Mouse (Mus musculus) erythroblast, embryonic 14.5 days (primary cell): Measurements from ENCODE around the gene Rab11fip3. TPM values are rescaled to one million over a fixed set of nuclear protein-coding genes. Genes with fewer than 3 reads are reported as not detected.

Experiments used
- H3K27me3 ChIP-seq: 2 replicates; pipeline ENCODE4 v1.6.1; 2012; ENCODE audit warnings: inconsistent platforms; ENCODE audit not compliant: control insufficient read depth
- H3K36me3 ChIP-seq: 2 replicates; pipeline ENCODE4 v1.6.1; 2012; ENCODE audit warnings: mild to moderate bottlenecking, inconsistent platforms; ENCODE audit not compliant: control insufficient read depth
- H3K4me1 ChIP-seq: 2 replicates; pipeline ENCODE4 v1.6.1; 2012; ENCODE audit warnings: inconsistent platforms; ENCODE audit not compliant: control insufficient read depth
- H3K4me3 ChIP-seq: replicated peaks from 2 replicates; pipeline ENCODE3; 2012; ENCODE audit warnings: moderate library complexity, mild to moderate bottlenecking, inconsistent platforms
- H3K9me3 ChIP-seq: 2 replicates; pipeline ENCODE4 v1.6.1; 2012; ENCODE audit warnings: low read length, inconsistent platforms, mixed read lengths; ENCODE audit not compliant: control insufficient read depth
- GATA1 ChIP-seq: IDR thresholded peaks from 2 replicates; pipeline ENCODE4 v1.6.1; 2012; ENCODE audit warnings: low read length, inconsistent platforms, mixed read lengths
- TAL1 ChIP-seq: IDR thresholded peaks from 3 replicates; pipeline ENCODE4 v1.6.1; 2012; ENCODE audit warnings: low read length, inconsistent platforms, mixed read lengths
- polyA plus RNA-seq: library from polyadenylated mRNA; stranded (reverse); fragments of >175 nt; gene quantifications from 2 replicates; pipeline ENCODE4 v1.2.3, GENCODE M21; 2012

Rab11fip3 gene
- polyA plus RNA-seq, 1 experiment = 0.36 TPM

DNA sequence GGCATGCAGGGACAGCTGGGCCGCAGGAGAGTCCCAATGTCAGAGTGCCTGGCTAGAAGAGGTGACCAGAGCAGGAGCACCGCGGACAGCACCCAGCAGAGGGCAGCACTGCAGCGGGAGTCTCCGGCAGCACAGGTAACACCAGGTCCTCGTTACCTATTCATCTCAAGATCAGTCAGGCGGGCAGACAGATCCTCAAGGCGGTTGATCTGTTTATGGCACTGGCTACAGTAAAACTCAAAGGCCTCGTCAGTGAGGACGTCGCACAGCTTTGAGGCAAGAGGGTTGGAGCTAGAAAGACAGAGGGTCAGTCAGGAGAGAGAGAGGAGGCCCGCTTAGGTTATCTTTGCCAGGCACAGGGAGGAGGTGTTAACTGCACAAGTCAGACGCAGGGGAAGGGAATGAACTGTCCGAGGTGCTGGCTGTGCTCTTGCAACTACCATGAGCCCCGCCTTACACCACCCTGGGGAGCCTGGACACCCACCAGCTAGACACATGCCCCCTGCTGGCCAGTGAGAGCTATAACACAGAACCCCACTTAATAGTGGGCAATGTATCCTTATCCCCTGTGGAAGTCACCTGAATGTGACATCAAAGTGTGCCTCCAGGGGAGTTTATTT, 57.4 kb downstream of the Rab11fip3 start:
- H3K36me3 ChIP-seq = no peaks in the 10 kb centered on the region; the same call in 1 of the 2 replicates
- H3K4me1 ChIP-seq = peaks cover 41% of the 10 kb centered on the region
- TF ChIP-seq GATA1 (no peak), TAL1 (peak; percentile 58)
- peak overlapping the region; percentile 62 for H3K4me3 ChIP-seq
- no peaks in the 10 kb centered on the region for H3K9me3 ChIP-seq
- peaks cover 16% of the 10 kb centered on the region for H3K27me3 ChIP-seq

DNA sequence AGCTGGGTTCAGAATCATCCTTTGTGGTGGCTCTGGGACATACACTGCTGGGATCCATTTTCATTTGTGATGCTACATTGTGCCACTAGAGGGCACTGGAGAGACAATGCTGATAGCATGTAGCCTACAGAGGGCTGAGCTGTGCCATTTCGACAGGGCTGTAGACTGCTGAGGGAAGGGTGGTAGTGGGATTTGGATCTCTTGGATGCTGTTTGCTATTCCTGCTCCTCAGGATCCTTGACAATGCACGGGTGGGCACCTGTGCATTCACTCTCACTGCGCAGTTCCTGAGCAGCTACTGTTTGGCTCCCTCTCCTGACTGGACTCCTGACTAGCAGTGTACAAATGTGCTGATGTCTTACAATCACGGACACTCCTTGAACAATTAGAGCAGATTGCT, 59.8 kb downstream of the Rab11fip3 start:
- Histone ChIP-seq H3K4me1 (peaks cover 62% of the 10 kb centered on the region), H3K27me3 (peaks cover 35% of the 10 kb centered on the region), H3K4me3 (no peak overlapping the region), H3K36me3 (no peaks in the 10 kb centered on the region; the same call in 1 of the 2 replicates), H3K9me3 (no peaks in the 10 kb centered on the region)
- TF ChIP-seq TAL1 (no peak), GATA1 (no peak; the same call in 1 of the 2 replicates)

DNA sequence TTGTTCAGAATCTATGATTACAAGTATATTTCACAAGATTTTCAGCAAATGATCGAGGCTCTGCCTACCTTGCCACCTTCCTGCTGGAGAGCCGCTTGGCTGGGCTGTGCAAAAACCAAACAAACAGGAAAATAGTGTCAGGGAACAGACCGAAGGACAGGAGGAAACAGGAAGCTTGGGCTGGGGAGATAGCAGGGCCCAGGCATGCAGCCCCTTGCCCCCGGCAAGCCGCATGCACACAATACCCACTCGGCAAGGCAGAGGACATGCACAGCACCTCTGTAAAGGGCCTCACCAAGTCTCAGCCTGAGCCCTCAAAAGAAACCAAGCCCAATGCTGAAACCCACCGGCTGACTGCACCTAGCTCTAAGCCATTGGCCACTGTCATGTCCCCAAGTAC, 60.6 kb downstream of the Rab11fip3 start:
- Histone ChIP-seq H3K36me3 (no peaks in the 10 kb centered on the region; the same call in 1 of the 2 replicates), H3K4me3 (no peak overlapping the region), H3K4me1 (peaks cover 68% of the 10 kb centered on the region), H3K9me3 (no peaks in the 10 kb centered on the region), H3K27me3 (peaks cover 35% of the 10 kb centered on the region)
- TF ChIP-seq TAL1 (no peak), GATA1 (no peak)

DNA sequence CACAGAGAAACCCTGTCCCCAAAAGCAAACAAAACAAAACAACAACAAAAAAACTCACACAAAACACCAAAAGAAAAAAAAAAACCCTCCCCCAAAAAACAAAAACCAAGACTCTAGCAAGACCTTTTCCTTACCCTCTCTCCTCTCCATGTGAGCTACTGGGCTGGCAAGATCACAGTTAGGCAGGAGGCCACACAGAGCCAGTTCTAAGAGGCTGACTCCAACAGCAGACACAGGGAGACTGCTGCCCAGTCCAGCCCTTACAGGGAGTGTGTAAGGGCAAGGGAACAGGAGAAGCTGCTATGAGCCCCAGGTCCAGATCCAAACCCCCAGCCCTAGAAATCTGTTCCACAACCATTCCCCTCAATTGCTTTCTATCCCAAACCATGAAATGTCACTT, 61.0 kb downstream of the Rab11fip3 start:
- H3K9me3 ChIP-seq = no peaks in the 10 kb centered on the region
- no peak overlapping the region for H3K4me3 ChIP-seq
- peaks cover 35% of the 10 kb centered on the region for H3K27me3 ChIP-seq
- H3K36me3 ChIP-seq = no peaks in the 10 kb centered on the region
- peaks cover 71% of the 10 kb centered on the region for H3K4me1 ChIP-seq
- TF ChIP-seq GATA1 (no peak), TAL1 (no peak)

DNA sequence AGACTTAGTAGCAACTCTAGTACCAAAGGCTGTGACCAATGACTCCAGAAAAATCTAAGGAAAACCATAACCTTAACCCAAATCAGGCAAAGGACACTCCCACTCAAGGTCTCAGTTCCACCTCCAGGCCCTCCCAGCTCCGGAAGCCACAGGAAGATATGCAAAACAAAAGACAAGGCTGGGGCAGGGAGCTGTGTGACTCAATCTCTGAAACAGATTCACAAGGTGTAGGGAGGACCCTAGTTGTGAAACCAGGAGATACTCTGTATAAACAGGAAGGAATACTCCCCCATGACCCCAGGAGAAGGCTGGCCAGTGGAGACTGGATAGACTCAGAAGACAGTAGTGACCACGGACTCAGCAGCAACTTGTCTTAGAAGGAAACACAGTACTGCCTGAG, 61.7 kb downstream of the Rab11fip3 start:
- TF ChIP-seq TAL1 (no peak), GATA1 (no peak)
- H3K4me1 ChIP-seq = peaks cover 73% of the 10 kb centered on the region
- no peak overlapping the region for H3K4me3 ChIP-seq
- no peaks in the 10 kb centered on the region for H3K36me3 ChIP-seq
- H3K9me3 ChIP-seq = no peaks in the 10 kb centered on the region
- peaks cover 35% of the 10 kb centered on the region for H3K27me3 ChIP-seq

DNA sequence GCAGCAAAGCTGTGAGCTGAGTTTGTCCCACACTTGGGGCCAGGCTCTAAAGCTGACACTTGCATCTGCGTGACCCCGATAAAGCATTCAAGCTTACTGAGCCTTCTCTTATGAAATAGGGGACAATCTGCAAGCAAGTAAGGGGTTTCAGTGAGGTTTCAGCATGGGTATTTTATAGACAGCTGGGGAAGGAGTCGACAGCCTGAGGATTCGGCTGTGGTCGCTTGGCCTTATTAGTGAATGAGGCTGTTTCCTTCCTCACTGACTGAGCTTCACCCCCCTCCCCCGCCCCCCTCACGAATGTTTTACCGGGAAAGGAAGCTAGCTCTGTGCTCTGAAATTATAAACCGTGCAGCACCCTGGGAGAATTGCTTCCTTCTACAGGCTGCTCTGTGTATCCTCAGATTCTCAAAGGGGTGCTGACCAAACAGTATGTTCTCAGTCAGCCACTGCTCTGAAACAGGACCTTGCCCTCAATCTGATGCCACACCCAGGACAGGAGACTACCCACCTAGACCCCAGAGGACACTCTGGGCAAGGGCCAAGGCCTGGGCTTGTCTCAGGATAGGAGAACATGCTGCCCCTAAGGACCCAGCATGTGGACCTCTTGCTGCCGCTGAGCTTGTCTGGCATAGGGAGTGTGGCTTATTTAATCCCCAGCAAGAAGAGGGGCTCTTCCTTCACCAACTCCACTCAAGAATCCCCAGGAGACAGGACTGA, 63.5 kb downstream of the Rab11fip3 start:
- TF ChIP-seq GATA1 (no peak), TAL1 (no peak)
- H3K27me3 ChIP-seq = peaks cover 35% of the 10 kb centered on the region
- H3K4me1 ChIP-seq = peaks cover 57% of the 10 kb centered on the region
- no peaks in the 10 kb centered on the region for H3K9me3 ChIP-seq
- H3K4me3 ChIP-seq = no peak overlapping the region
- no peaks in the 10 kb centered on the region for H3K36me3 ChIP-seq

DNA sequence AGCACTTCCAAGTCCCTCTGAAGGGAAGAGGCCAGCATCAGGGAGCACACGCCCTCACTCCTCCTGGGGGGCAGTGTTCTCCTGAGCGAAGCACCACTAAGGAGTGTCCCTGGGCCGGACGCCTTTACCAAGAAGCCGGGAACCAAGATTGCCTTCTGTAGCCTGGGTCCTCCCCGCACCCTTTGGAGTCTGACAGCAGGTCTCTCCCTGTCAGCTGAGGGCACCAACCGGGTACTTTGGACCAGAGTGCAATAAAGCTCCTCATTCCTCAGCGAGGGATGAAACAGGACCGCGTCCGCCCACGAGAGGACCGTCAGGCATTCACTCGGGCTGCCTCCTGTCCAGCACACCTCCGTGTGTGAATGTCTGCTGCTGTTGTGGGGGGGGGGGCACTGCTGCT, 64.6 kb downstream of the Rab11fip3 start:
- H3K4me1 ChIP-seq = peaks cover 46% of the 10 kb centered on the region
- H3K9me3 ChIP-seq = no peaks in the 10 kb centered on the region
- peaks cover 35% of the 10 kb centered on the region for H3K27me3 ChIP-seq
- H3K36me3 ChIP-seq = no peaks in the 10 kb centered on the region
- no peak overlapping the region for H3K4me3 ChIP-seq
- TF ChIP-seq TAL1 (no peak), GATA1 (no peak)

DNA sequence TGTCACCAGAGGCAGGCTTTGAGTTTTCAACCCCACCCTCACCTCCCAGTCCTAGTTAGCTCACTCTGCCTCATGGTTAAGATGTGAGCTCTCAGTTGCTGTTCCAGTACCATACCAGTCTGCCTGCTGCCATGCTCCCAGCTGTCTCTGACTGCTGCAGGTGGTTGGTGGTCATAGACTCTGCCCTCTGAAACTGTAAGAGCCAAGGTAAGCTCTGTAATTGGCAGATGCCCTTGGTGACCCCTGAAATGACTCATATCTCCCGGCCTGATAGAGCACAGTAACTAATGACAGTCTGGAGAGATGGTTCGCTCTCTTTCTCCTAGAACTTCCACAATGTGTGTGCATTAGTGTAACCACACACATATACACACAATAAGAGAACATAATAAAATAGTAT, 65.5 kb downstream of the Rab11fip3 start:
- Histone ChIP-seq H3K4me3 (no peak overlapping the region), H3K9me3 (no peaks in the 10 kb centered on the region), H3K4me1 (peaks cover 38% of the 10 kb centered on the region), H3K36me3 (no peaks in the 10 kb centered on the region), H3K27me3 (peaks cover 34% of the 10 kb centered on the region)
- TF ChIP-seq TAL1 = no peak
- TF ChIP-seq GATA1 = no peak

DNA sequence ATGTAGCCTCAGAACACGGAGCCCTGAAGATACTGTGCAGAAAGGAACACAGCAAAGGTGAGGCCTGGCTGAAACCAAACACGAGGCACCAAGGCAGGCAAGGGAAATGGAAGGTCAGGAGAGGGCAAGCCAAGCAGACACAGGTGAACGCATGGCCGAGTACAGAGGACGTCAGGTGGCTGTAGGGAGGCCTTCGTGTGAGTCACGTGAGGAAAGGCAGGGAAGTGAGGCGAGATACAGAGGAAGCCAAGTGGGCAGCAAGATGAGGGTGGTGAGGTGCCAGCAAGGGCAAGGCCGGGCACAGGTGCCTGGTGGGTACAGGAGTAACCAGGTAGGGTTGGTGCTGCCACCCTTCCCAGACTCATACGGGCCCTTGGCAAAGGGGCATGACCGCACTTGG, 70.9 kb downstream of the Rab11fip3 start:
- TF ChIP-seq TAL1 = no peak
- no peak for TF ChIP-seq GATA1
- H3K36me3 ChIP-seq = no peaks in the 10 kb centered on the region; the same call in 1 of the 2 replicates
- H3K27me3 ChIP-seq = no peaks in the 10 kb centered on the region
- peaks cover 13% of the 10 kb centered on the region for H3K4me1 ChIP-seq
- no peaks in the 10 kb centered on the region for H3K9me3 ChIP-seq
- H3K4me3 ChIP-seq = no peak overlapping the region

DNA sequence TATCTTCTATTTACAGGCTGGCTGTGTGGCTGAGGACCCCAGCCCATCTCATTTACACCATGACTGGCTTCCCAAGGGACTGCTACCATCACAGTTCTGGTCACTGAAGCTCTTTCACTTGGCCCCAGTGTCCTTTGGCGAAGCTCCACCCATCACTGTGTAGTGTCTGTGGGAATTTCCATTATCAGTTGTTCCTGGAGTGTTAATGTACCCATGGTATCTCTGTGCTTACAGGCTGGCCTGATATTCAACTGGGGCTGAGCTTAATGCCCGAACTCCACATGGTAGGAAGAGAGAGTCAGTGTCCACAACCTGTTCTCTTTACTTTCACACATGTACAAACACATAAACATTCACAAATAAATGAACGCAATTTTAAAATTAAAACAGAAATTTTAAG, 75.9 kb downstream of the Rab11fip3 start:
- H3K36me3 ChIP-seq = peaks cover 14% of the 10 kb centered on the region
- peaks cover 3% of the 10 kb centered on the region; the same call in 1 of the 2 replicates for H3K9me3 ChIP-seq
- TF ChIP-seq GATA1 (no peak), TAL1 (no peak)
- no peak overlapping the region for H3K4me3 ChIP-seq
- H3K4me1 ChIP-seq = peaks cover 33% of the 10 kb centered on the region
- H3K27me3 ChIP-seq = no peaks in the 10 kb centered on the region
